Mouse (Mus musculus): ENCODE measurements around the gene Ube3b.

Ube3b gene

GRCm38 (mm10) chr5:114380209-114381012, at the start of gene Ube3b, which contains the start of gene Kctd10:
TSS of gene Ube3b (plus strand) at chr5:114380607.
TSS of gene Kctd10 (minus strand) at chr5:114380508.
- in situ Hi-C loops (cut with MboI; ENCODE audit: low pct_unique_long_range_greater_than_20kb in 1 of 2, low sequenced_read_pairs in 2 of 2, unreplicated experiment in 1 of 2) = no loop called here

DNA sequence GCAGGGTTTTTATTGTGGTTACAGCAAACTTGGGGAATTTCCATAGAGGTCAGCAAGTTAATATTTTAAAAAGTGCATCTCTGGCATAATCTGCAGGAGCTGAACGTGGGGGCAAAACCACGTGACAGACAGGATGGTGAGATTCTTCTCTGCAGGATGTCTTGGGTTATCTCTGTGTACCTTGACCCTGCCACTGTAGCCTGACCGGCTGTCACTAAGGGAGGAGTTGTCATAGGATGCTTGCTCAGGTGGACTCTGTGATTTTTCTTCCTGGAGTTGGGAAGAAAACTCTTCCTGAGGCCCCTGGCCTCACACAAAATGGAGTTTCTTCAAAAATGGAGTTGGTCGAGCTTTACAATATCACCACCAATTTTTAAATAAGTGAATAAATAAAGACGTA, 37.4 kb upstream of the Ube3b start:
- in situ Hi-C loops (cut with MboI; ENCODE audit: low pct_unique_long_range_greater_than_20kb in 1 of 2, low sequenced_read_pairs in 2 of 2, unreplicated experiment in 1 of 2) = no loop called here

DNA sequence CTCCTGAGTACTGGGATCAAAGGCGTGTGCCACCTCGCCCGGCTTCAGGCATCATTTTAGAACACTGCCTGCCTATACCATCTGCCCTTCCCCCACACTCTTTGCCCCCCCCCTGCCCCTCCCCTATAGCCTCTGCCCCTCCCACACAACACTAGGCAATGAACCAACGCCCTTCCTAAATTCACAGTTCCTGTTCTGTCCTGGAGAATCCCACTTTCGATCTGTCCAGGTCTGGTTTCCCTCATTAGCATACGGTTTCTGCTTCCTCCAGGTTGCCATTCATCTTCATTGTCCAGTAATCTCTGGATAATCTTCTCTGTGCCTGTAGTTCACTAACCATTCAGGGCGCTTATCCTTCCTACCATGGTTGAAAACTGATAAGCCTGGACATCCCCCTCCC, 36.8 kb upstream of the Ube3b start:
- in situ Hi-C loops (cut with MboI; ENCODE audit: low pct_unique_long_range_greater_than_20kb in 1 of 2, low sequenced_read_pairs in 2 of 2, unreplicated experiment in 1 of 2) = no loop called here

DNA sequence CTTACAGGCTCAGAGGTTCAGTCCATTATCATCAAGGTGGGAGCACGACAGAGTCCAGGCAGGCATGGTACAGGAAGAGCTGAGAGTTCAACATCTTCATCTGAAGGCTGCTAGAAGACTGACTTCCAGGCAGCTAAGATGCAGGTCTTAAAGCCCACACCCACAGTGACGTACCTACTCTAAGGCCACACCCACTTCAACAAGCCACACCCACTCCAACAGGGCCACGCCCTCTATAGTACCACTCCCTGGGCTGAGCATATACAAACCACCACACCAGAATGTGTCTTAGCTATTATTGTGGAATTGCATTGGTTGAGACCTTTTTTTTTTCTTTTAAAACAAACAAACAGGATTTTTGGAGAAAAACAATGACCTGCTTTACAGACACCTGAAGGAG, 34.9 kb upstream of the Ube3b start:
- in situ Hi-C loops (cut with MboI; ENCODE audit: low pct_unique_long_range_greater_than_20kb in 1 of 2, low sequenced_read_pairs in 2 of 2, unreplicated experiment in 1 of 2) = no loop called here

DNA sequence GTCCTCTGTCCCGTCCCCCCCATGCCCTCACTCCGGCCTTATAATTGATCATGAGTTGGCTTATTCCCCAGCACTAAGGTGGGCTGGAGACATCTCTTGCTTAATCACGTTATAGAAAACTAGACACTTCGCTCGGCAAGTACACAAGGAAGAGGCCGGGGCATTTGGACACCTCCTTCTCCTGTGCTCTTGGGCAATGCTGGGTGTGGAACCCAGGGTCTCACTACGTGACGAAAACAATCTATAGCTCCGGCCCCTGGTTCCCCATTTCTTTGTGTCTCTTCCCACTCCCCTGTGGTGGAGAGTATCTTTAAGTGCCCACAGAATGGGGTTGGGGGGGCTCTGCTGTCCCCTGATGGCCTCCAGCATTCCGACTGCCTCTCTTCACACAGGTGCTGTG, 33.4 kb upstream of the Ube3b start:
- in situ Hi-C loops (cut with MboI; ENCODE audit: low pct_unique_long_range_greater_than_20kb in 1 of 2, low sequenced_read_pairs in 2 of 2, unreplicated experiment in 1 of 2) = no loop called here

- in situ Hi-C loops (cut with MboI; ENCODE audit: low pct_unique_long_range_greater_than_20kb in 1 of 2, low sequenced_read_pairs in 2 of 2, unreplicated experiment in 1 of 2) = no loop called here
These were observed 28.9 kb upstream of the Ube3b start for GRCm38 (mm10) chr5:114351490-114351889.

DNA sequence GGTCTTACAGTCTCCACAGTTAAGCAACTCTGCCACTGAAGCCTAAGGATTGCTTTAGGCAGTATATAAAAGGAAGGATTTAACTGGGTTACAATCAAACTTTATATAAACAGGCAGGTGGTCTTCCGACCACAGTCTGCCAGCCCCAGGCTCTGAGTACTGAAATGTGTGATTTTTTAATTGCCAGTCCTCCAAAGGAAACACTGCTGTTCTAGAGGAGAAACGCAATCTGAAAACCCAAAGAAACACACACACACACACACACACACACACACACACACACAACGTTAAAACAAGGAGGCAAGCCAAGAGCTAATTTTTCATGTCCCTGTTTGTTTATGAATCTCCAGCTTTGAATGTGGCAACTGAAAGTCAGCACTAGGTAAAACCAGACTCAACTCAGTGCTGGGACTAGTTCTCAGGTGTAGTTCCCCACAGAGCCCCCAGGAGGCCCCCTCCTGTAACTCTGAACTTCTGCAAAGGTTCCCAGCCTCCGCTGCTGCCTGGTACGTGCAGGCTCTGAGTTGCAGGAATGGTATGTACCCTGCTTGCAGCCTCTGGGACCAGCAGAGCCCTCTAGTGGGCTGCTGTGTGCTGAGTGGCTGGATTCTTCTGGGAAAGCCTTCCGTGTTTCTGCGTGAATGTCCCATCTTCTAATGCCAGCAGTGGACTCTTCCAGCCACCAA, 24.0 kb upstream of the Ube3b start:
- in situ Hi-C loops (cut with MboI; ENCODE audit: low pct_unique_long_range_greater_than_20kb in 1 of 2, low sequenced_read_pairs in 2 of 2, unreplicated experiment in 1 of 2) = no loop called here

DNA sequence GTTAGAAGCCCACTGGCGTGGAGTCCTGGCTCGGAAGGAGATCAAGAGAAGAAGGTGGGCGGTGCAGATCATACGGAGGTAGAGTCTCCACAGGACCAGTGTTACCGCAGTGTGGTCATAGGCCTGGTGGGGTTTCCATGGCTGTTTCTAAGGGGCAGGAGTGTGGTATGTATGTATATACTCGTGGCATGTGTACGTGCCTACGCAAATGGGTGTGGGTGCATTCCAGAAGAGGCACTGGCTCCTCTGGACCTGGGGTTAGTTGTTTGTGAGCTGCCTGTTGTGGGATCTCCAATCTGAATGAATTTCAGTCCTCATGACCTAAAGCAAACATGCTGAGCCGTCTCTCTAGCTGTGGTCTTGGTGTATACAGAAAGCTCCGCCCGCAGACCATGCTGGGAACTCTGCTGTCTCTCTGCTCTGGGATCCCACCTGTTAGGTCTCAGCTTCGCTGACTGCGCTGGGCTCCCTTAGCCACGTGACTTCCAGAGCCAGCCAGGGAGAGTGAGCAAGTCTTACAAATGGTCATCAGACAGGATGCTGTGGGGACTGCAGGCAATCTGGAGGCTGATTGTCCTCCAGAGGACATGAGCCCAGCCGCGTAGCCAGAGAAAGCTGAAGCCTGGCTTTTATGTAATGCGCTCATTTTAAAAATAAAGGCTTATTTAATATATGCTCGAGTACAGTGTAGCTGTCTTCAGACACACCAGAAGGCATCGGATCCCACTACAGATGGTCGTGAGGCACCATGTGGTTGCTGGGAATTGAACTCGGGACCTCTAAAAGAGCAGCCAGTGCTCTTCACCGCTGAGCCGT, 23.3 kb upstream of the Ube3b start:
- in situ Hi-C loops (cut with MboI; ENCODE audit: low pct_unique_long_range_greater_than_20kb in 1 of 2, low sequenced_read_pairs in 2 of 2, unreplicated experiment in 1 of 2) = no loop called here

GRCm38 (mm10) chr5:114358833-114359232, 21.6 kb upstream of the Ube3b start:
- in situ Hi-C loops (cut with MboI; ENCODE audit: low pct_unique_long_range_greater_than_20kb in 1 of 2, low sequenced_read_pairs in 2 of 2, unreplicated experiment in 1 of 2) = no loop called here

- in situ Hi-C loops (cut with MboI; ENCODE audit: low pct_unique_long_range_greater_than_20kb in 1 of 2, low sequenced_read_pairs in 2 of 2, unreplicated experiment in 1 of 2) = no loop called here
These were observed 20.8 kb upstream of the Ube3b start for GRCm38 (mm10) chr5:114359586-114359985.

- in situ Hi-C loops (cut with MboI; ENCODE audit: low pct_unique_long_range_greater_than_20kb in 1 of 2, low sequenced_read_pairs in 2 of 2, unreplicated experiment in 1 of 2) = no loop called here
These were observed 19.4 kb upstream of the Ube3b start for GRCm38 (mm10) chr5:114360968-114361367.

GRCm38 (mm10) chr5:114365043-114365752, 15.2 kb upstream of the Ube3b start:
- in situ Hi-C loops (cut with MboI; ENCODE audit: low pct_unique_long_range_greater_than_20kb in 1 of 2, low sequenced_read_pairs in 2 of 2, unreplicated experiment in 1 of 2) = no loop called here

- in situ Hi-C loops (cut with MboI; ENCODE audit: low pct_unique_long_range_greater_than_20kb in 1 of 2, low sequenced_read_pairs in 2 of 2, unreplicated experiment in 1 of 2) = no loop called here
These were observed 12.3 kb upstream of the Ube3b start for GRCm38 (mm10) chr5:114368121-114368520.

- in situ Hi-C loops (cut with MboI; ENCODE audit: low pct_unique_long_range_greater_than_20kb in 1 of 2, low sequenced_read_pairs in 2 of 2, unreplicated experiment in 1 of 2) = no loop called here
These were observed 11.5 kb upstream of the Ube3b start for GRCm38 (mm10) chr5:114368803-114369496.

GRCm38 (mm10) chr5:114369921-114370320, 10.5 kb upstream of the Ube3b start:
- in situ Hi-C loops (cut with MboI; ENCODE audit: low pct_unique_long_range_greater_than_20kb in 1 of 2, low sequenced_read_pairs in 2 of 2, unreplicated experiment in 1 of 2) = no loop called here

DNA sequence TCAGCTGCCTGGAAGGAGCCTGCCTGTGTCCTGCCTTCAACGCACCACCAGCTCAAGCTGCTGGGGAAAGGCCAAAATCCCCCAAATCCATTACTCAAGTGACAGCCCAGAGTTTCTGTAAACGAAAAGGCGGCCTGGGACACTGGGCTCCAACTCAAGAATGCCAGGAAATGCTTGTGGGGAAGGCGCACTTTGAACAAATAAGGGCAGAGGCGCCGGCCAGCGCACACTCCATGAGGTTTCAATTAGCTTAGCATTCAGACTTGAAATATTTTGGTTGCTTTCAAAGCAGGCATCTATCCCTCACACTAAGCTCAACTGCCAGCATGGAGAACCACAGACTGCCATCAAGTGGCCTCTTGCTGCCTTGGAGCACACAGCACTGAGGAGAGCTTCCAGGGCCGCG, 10.0 kb upstream of the Ube3b start:
- in situ Hi-C loops (cut with MboI; ENCODE audit: low pct_unique_long_range_greater_than_20kb in 1 of 2, low sequenced_read_pairs in 2 of 2, unreplicated experiment in 1 of 2) = no loop called here

GRCm38 (mm10) chr5:114371331-114371730, 9.1 kb upstream of the Ube3b start:
- in situ Hi-C loops (cut with MboI; ENCODE audit: low pct_unique_long_range_greater_than_20kb in 1 of 2, low sequenced_read_pairs in 2 of 2, unreplicated experiment in 1 of 2) = no loop called here

All from mouse embryonic stem cell (cell line).